ENCODE assay signal across 12 mouse cellular contexts in genomic region chr7:80091866-80092210, GRCm38 (mm10). TPM values are rescaled to one million over a fixed set of nuclear protein-coding genes. Genes with fewer than 3 reads are reported as not detected.
DNase-seq lines count a peak whose midpoint lies in the region; ATAC-seq and TF ChIP-seq lines count a peak whose summit lies in the region.
"Had no signal": no experiment of that assay in that cellular context is flagged by ENCODE, and none has a peak within 500 bp of the region (broad histone marks: within the 10 kb centered on the region; RNA-seq: fewer than 3 reads in every experiment).

No protein-coding gene starts in this region.

- no peaks in the 10 kb centered on the region for H3K9me3 ChIP-seq in heart, embryonic 13.5 days
- no peaks in the 10 kb centered on the region for H3K9me3 ChIP-seq in limb, embryonic 11.5 days (ENCODE audit: control insufficient read depth, low read length)
- H3K9me3 ChIP-seq in limb, embryonic 10.5 days (replicated peaks) = no peaks in the 10 kb centered on the region
- no peaks in the 10 kb centered on the region for H3K9me3 ChIP-seq in ES-E14 (ENCODE audit: control insufficient read depth, insufficient read depth, low read depth, low read length)
- no peaks in the 10 kb centered on the region for H3K9me3 ChIP-seq in hindbrain, embryonic 14.5 days (ENCODE audit: control insufficient read depth, low read length)
- H3K9me3 ChIP-seq: hindbrain, embryonic 15.5 days; midbrain, embryonic 12.5 days; neural tube, embryonic 12.5 days had no signal

- H3K36me3 ChIP-seq in heart, embryonic 13.5 days = peaks cover 100% of the 10 kb centered on the region
- peaks cover 26% of the 10 kb centered on the region; the same call in 1 of the 2 replicates for H3K36me3 ChIP-seq in limb, embryonic 11.5 days (ENCODE audit: control insufficient read depth, insufficient read depth, low read length)
- peaks cover 100% of the 10 kb centered on the region for H3K36me3 ChIP-seq in limb, embryonic 10.5 days
- H3K36me3 ChIP-seq in ES-E14 (ENCODE audit: control insufficient read depth, insufficient read depth, low read length, poor library complexity, severe bottlenecking) = peaks cover 70% of the 10 kb centered on the region
- H3K36me3 ChIP-seq in hindbrain, embryonic 14.5 days (replicated peaks; ENCODE audit: control insufficient read depth, insufficient read depth) = peaks cover 98% of the 10 kb centered on the region

- no peak for DNase-seq in heart, postnatal 14 days
- DNase-seq in limb, embryonic 11.5 days (ENCODE audit: low spot score) = no peak
- DNase-seq in limb, embryonic 10.5 days (ENCODE audit: low spot score) = no peak
- no peak for DNase-seq in ES-E14 (ENCODE audit: low read depth, low spot score)
- DNase-seq in hindbrain, embryonic 14.5 days (ENCODE audit: low spot score) = no peak
- DNase-seq in gastrocnemius, postnatal 4 days (ENCODE audit: low spot score in 2 of 2) = no peak
- DNase-seq in adrenal gland, postnatal 10 days = no peak

- ATAC-seq in heart, embryonic 13.5 days (ENCODE audit: extremely low read depth, insufficient number of reproducible peaks, low FRiP score, low TSS enrichment) = no peak
- no peak for ATAC-seq in limb, embryonic 11.5 days (ENCODE audit: insufficient number of reproducible peaks, low FRiP score, low TSS enrichment, low read depth)
- ATAC-seq in hindbrain, embryonic 14.5 days (ENCODE audit: low FRiP score) = no peak

- peak overlapping the region; percentile 9; the same call in 1 of the 2 replicates for H3K9ac ChIP-seq in heart, embryonic 13.5 days
- no peak overlapping the region for H3K9ac ChIP-seq in limb, embryonic 11.5 days (ENCODE audit: low read length)
- H3K9ac ChIP-seq in ES-E14 (ENCODE audit: insufficient read depth, low read depth, low read length, poor library complexity, severe bottlenecking) = no peak overlapping the region
- no peak overlapping the region for H3K9ac ChIP-seq in hindbrain, embryonic 14.5 days
- H3K9ac ChIP-seq: hindbrain, embryonic 15.5 days; midbrain, embryonic 12.5 days; neural tube, embryonic 12.5 days had no signal

- no peaks in the 10 kb centered on the region for H3K27me3 ChIP-seq in heart, embryonic 13.5 days (replicated peaks)
- no peaks in the 10 kb centered on the region for H3K27me3 ChIP-seq in limb, embryonic 11.5 days (ENCODE audit: control insufficient read depth, insufficient read depth, low read length)
- no peaks in the 10 kb centered on the region for H3K27me3 ChIP-seq in limb, embryonic 10.5 days (ENCODE audit: low read depth, poor library complexity, severe bottlenecking)
- no peaks in the 10 kb centered on the region for H3K27me3 ChIP-seq in hindbrain, embryonic 14.5 days (ENCODE audit: control insufficient read depth, insufficient read depth, low read length)
- H3K27me3 ChIP-seq: hindbrain, embryonic 15.5 days; midbrain, embryonic 12.5 days; neural tube, embryonic 12.5 days had no signal

- intact Hi-C loops in heart, postnatal 14 days (cut with DNase I) = no loop called here

- 70% methylated on average over 4 of the region's 4 CpGs for WGBS in heart, embryonic 13.5 days
- 82% methylated on average over 4 of the region's 4 CpGs for WGBS in limb, embryonic 11.5 days
- 84% methylated on average over 4 of the region's 4 CpGs for WGBS in limb, embryonic 10.5 days
- WGBS in hindbrain, embryonic 14.5 days = 78% methylated on average over 4 of the region's 4 CpGs

- H3K4me3 ChIP-seq in heart, embryonic 13.5 days = no peak overlapping the region
- H3K4me3 ChIP-seq in limb, embryonic 11.5 days (ENCODE audit: low read depth, low read length) = no peak overlapping the region
- no peak overlapping the region for H3K4me3 ChIP-seq in limb, embryonic 10.5 days
- H3K4me3 ChIP-seq in ES-E14 (ENCODE audit: insufficient read depth in 1 of 2, low read depth in 1 of 2, low read length in 2 of 2, poor library complexity in 1 of 2, severe bottlenecking in 1 of 2) = no peak overlapping the region
- no peak overlapping the region for H3K4me3 ChIP-seq in hindbrain, embryonic 14.5 days (replicated peaks; ENCODE audit: low read length)
- H3K4me3 ChIP-seq: erythroblast, embryonic 14.5 days; hindbrain, embryonic 15.5 days; midbrain, embryonic 12.5 days; neural tube, embryonic 12.5 days had no signal

- peaks cover 24% of the 10 kb centered on the region for H3K4me1 ChIP-seq in heart, embryonic 13.5 days
- H3K4me1 ChIP-seq in limb, embryonic 11.5 days (ENCODE audit: control insufficient read depth, insufficient read depth, low read length) = no peaks in the 10 kb centered on the region
- peaks cover 7% of the 10 kb centered on the region; the same call in 1 of the 2 replicates for H3K4me1 ChIP-seq in limb, embryonic 10.5 days
- H3K4me1 ChIP-seq in ES-E14 (ENCODE audit: control insufficient read depth in 2 of 2, insufficient read depth in 2 of 2, low read length in 2 of 2, poor library complexity in 1 of 2) = peaks cover 0 to 20% of the 10 kb centered on the region in 2 experiments; a peak in 2 of 4 replicates
- no peaks in the 10 kb centered on the region; the same call in 1 of the 2 replicates for H3K4me1 ChIP-seq in hindbrain, embryonic 14.5 days (replicated peaks; ENCODE audit: control insufficient read depth, insufficient read depth, low read length)
- H3K4me1 ChIP-seq: midbrain, embryonic 12.5 days had no signal

- peak overlapping the region; percentile 46; the same call in 1 of the 2 replicates for H3K27ac ChIP-seq in heart, embryonic 13.5 days (replicated peaks)
- 0 out of 2 replicates have a peak overlapping the region, but pooled peaks have one; percentile 4 for H3K27ac ChIP-seq in limb, embryonic 11.5 days (replicated peaks; ENCODE audit: low read depth, low read length)
- no peak overlapping the region for H3K27ac ChIP-seq in limb, embryonic 10.5 days
- H3K27ac ChIP-seq in ES-E14 (ENCODE audit: insufficient read depth, low read depth, low read length, poor library complexity, severe bottlenecking) = peak overlapping the region; percentile 21; the same call in 1 of the 2 replicates
- H3K27ac ChIP-seq in hindbrain, embryonic 14.5 days = 0 out of 2 replicates have a peak overlapping the region, but pooled peaks have one; percentile 38
- H3K27ac ChIP-seq: hindbrain, embryonic 15.5 days; midbrain, embryonic 12.5 days; neural tube, embryonic 12.5 days had no signal

- H3K4me2 ChIP-seq in heart, embryonic 13.5 days = no peak overlapping the region
- H3K4me2 ChIP-seq in limb, embryonic 11.5 days (ENCODE audit: low read depth, severe bottlenecking) = no peak overlapping the region
- no peak overlapping the region for H3K4me2 ChIP-seq in hindbrain, embryonic 14.5 days (replicated peaks)
- H3K4me2 ChIP-seq: hindbrain, embryonic 15.5 days; midbrain, embryonic 12.5 days; neural tube, embryonic 12.5 days had no signal

- in situ Hi-C loops in ES-E14 (cut with MboI; ENCODE audit: low sequenced_read_pairs in 2 of 2, unreplicated experiment in 2 of 2) = no loop called here

TF ChIP-seq in ES-E14, 5 proteins besides CTCF, POLR2A, EP300 and RAD21:
- no peak for TF ChIP-seq MAFK (IDR thresholded peaks at IDR 0.05; ENCODE audit: insufficient read depth, low read depth, low read length)
- TF ChIP-seq ZNF384 (IDR thresholded peaks at IDR 0.05; ENCODE audit: low read depth, low read length) = no peak
- TF ChIP-seq CHD2 (IDR thresholded peaks at IDR 0.05; ENCODE audit: low read depth, low read length) = no peak
- TF ChIP-seq ZC3H11A (IDR thresholded peaks at IDR 0.05; ENCODE audit: borderline replicate concordance, low read depth, low read length) = no peak
- TF ChIP-seq HCFC1 (IDR thresholded peaks at IDR 0.05; ENCODE audit: borderline replicate concordance, insufficient read depth, low read length) = no peak

RNA-seq across cellular contexts. Expression of gene Idh2, which starts 23.4 kb away (rescaled TPM):
- 1,911 and 2,152 TPM in 2 replicates for polyA plus RNA-seq in heart, embryonic 13.5 days (2015; fragmentation: Nextera tagmentation; extraction: Ambion mirVana)
- total RNA-seq in heart, postnatal 14 days (2021) = 1,000 to 10,000 TPM; 1,322 to 1,446 TPM
- polyA plus RNA-seq in limb, embryonic 11.5 days (2014; fragmentation: Nextera tagmentation; extraction: Ambion mirVana) = 540 and 555 TPM in 2 replicates
- polyA plus RNA-seq in limb, embryonic 10.5 days (2016; fragmentation: Nextera tagmentation; extraction: Ambion mirVana) = 533 and 582 TPM in 2 replicates
- 108 and 146 TPM in 2 replicates for total RNA-seq in ES-E14 (2012; rRNA removed)
- polyA plus RNA-seq in hindbrain, embryonic 14.5 days (2014; fragmentation: Nextera tagmentation; extraction: Ambion mirVana) = 198 and 205 TPM in 2 replicates
- 100 to 1,000 TPM; 433 to 473 TPM for total RNA-seq in gastrocnemius, postnatal 4 days (2021)
- total RNA-seq in adrenal gland, postnatal 10 days (2021) = 100 to 1,000 TPM; 386 to 496 TPM
